Mouse (Mus musculus) heart, postnatal 0 days (tissue): ENCODE data around the gene Gm3486. TPM values are rescaled to one million over a fixed set of nuclear protein-coding genes. Genes with fewer than 3 reads are reported as not detected.
"Not testable (repeated sequence)": the region's sequence is repeated elsewhere in the genome, so short reads cannot be mapped to it uniquely, and the experiment has no call there.

Experiments used
- ATAC-seq: fragments of 200-750 bp; cut with Nextera tagmentation; 2 replicates; pipeline ENCODE4 v1.8.0; 2017; ENCODE audit warnings: low read depth, moderate number of reproducible peaks, moderate library complexity; ENCODE audit not compliant: insufficient read depth
- DNase-seq: peaks from one replicate; pipeline ENCODE4 v3.0.0-alpha.2; 2016; ENCODE audit warnings: low spot score
- H3K27ac ChIP-seq: fragments of 300-500 bp; sonication (generic); 2 replicates; pipeline ENCODE4 v1.5.1; 2014; ENCODE audit warnings: low read depth, mild to moderate bottlenecking
- H3K27me3 ChIP-seq: fragments of 300-500 bp; sonication (generic); 2 replicates; pipeline ENCODE4 v1.6.1; 2014; ENCODE audit warnings: low read length, mixed read lengths; ENCODE audit not compliant: control insufficient read depth, insufficient read depth
- H3K36me3 ChIP-seq: fragments of 300-500 bp; sonication (generic); replicated peaks from 2 replicates; pipeline ENCODE4 v1.6.1; 2014; ENCODE audit warnings: low read length, mixed read lengths; ENCODE audit not compliant: control insufficient read depth, insufficient read depth
- H3K4me1 ChIP-seq: fragments of 300-500 bp; sonication (generic); 2 replicates; pipeline ENCODE4 v1.6.1; 2014; ENCODE audit warnings: antibody characterized with exemption; ENCODE audit not compliant: control insufficient read depth, insufficient read depth
- H3K4me2 ChIP-seq: fragments of 300-500 bp; sonication (generic); 2 replicates; pipeline ENCODE4 v1.6.1; 2014; ENCODE audit warnings: low read depth, mild to moderate bottlenecking, low read length, moderate library complexity
- H3K4me3 ChIP-seq: fragments of 300-500 bp; sonication (generic); 2 replicates; pipeline ENCODE4 v1.5.1; 2014; ENCODE audit warnings: low read depth, low read length
- H3K9ac ChIP-seq: fragments of 300-500 bp; sonication (generic); replicated peaks from 2 replicates; pipeline ENCODE4 v1.6.1; 2014; ENCODE audit warnings: low read depth, low read length, mixed read lengths
- H3K9me3 ChIP-seq: fragments of 300-500 bp; sonication (generic); replicated peaks from 2 replicates; pipeline ENCODE4 v1.6.1; 2016; ENCODE audit warnings: low read length; ENCODE audit not compliant: control insufficient read depth
- WGBS: fragments of 180-500 bp; shearing (Covaris S2); extraction: QIAGEN DNeasy Blood & Tissue Kit; methylation state at CpG from one replicate; pipeline ENCODE4 v1.1.7; 2014; 5-methylcytosine and 5-hydroxymethylcytosine counted together
- polyA plus RNA-seq: library from polyadenylated mRNA; unstranded; fragments of >200 nt; fragmentation: Nextera tagmentation; extraction: Ambion mirVana; gene quantifications from 2 replicates; pipeline ENCODE4 v1.2.1, GENCODE M21; 2015
- total RNA-seq: library from RNA; depleted of rRNA; stranded (reverse); fragments of >200 nt; gene quantifications from 2 replicates; pipeline ENCODE4 v1.2.3, GENCODE M21; 2014; ENCODE audit warnings: low replicate concordance; rRNA removed

Gene Gm3486
- total RNA-seq (not detected in 2 replicates), polyA plus RNA-seq (not detected in 2 replicates)

- not testable (repeated sequence) for DNase-seq, H3K27ac ChIP-seq, H3K36me3 ChIP-seq, ATAC-seq, H3K9me3 ChIP-seq, H3K27me3 ChIP-seq, H3K4me2 ChIP-seq, H3K9ac ChIP-seq, H3K4me1 ChIP-seq, H3K4me3 ChIP-seq
Measured at GRCm38 (mm10) chr14:41489385-41489784, at the start of gene Gm3486. Gm3486 (minus strand) TSS chr14:41489485.

- H3K9me3 ChIP-seq, H3K4me1 ChIP-seq: not testable (repeated sequence)
Measured at GRCm38 (mm10) chr14:41524695-41525094, 35.4 kb upstream of the Gm3486 start.

GRCm38 (mm10) chr14:41520683-41521082 is 31.4 kb upstream of the Gm3486 start:
- not testable (repeated sequence) for H3K4me2 ChIP-seq, H3K9me3 ChIP-seq, H3K4me1 ChIP-seq, DNase-seq, H3K27me3 ChIP-seq, ATAC-seq, H3K4me3 ChIP-seq, H3K9ac ChIP-seq, H3K27ac ChIP-seq, H3K36me3 ChIP-seq
- 61% methylated on average over 5 of the region's 5 CpGs for WGBS

More at GRCm38 (mm10) chr14:41524695-41525094, 35.4 kb upstream of the Gm3486 start:
- 62% methylated on average over 1 of the region's 1 CpGs for WGBS
- H3K4me3 ChIP-seq, H3K9ac ChIP-seq, DNase-seq, H3K4me2 ChIP-seq, H3K27ac ChIP-seq, ATAC-seq, H3K36me3 ChIP-seq, H3K27me3 ChIP-seq: not testable (repeated sequence)

- ATAC-seq, H3K4me2 ChIP-seq, H3K9ac ChIP-seq, H3K4me3 ChIP-seq, H3K27ac ChIP-seq, DNase-seq, H3K36me3 ChIP-seq, H3K27me3 ChIP-seq, H3K9me3 ChIP-seq, H3K4me1 ChIP-seq: not testable (repeated sequence)
- no CpG with 5 or more reads among the region's 2 CpGs for WGBS
Measured at GRCm38 (mm10) chr14:41453418-41453817, 35.9 kb downstream of the Gm3486 start, which contains the start of gene Gm7954. Gm7954 (minus strand) TSS chr14:41453518.

Other genes with a start within 250 kb of the Gm3486 start
- gene Gm2832, start 210.7 kb downstream of the Gm3486 start, total RNA-seq = not detected in 2 replicates
- gene Gm2832, start 210.7 kb downstream of the Gm3486 start, polyA plus RNA-seq = not detected in 2 replicates
- not detected in 2 replicates for gene Gm5798, start 140.9 kb downstream of the Gm3486 start, total RNA-seq
- not detected in 2 replicates for gene Gm5798, start 140.9 kb downstream of the Gm3486 start, polyA plus RNA-seq
- gene Gm7945, start 103.1 kb downstream of the Gm3486 start, total RNA-seq = not detected in 2 replicates
- gene Gm7945, start 103.1 kb downstream of the Gm3486 start, polyA plus RNA-seq = not detected in 2 replicates
- gene Gm6482, start 81.2 kb downstream of the Gm3486 start, total RNA-seq = not detected in 2 replicates
- gene Gm6482, start 81.2 kb downstream of the Gm3486 start, polyA plus RNA-seq = not detected in 2 replicates
- gene Gm7954, start 36.0 kb downstream of the Gm3486 start, total RNA-seq = not detected in 2 replicates
- gene Gm7954, start 36.0 kb downstream of the Gm3486 start, polyA plus RNA-seq = not detected in 2 replicates
- gene Gm7970, start 66.1 kb upstream of the Gm3486 start, total RNA-seq = not detected in 2 replicates
- gene Gm7970, start 66.1 kb upstream of the Gm3486 start, polyA plus RNA-seq = not detected in 2 replicates
- not detected in 2 replicates for gene 1700049E17Rik2, start 83.7 kb upstream of the Gm3486 start, total RNA-seq
- not detected in 2 replicates for gene 1700049E17Rik2, start 83.7 kb upstream of the Gm3486 start, polyA plus RNA-seq
- not detected in 2 replicates for gene Gm3072, start 135.1 kb upstream of the Gm3486 start, total RNA-seq
- not detected in 2 replicates for gene Gm3072, start 135.1 kb upstream of the Gm3486 start, polyA plus RNA-seq
- gene Gm3676, start 157.0 kb upstream of the Gm3486 start, total RNA-seq = not detected in 2 replicates
- gene Gm3676, start 157.0 kb upstream of the Gm3486 start, polyA plus RNA-seq = not detected in 2 replicates
- not detected in 2 replicates for gene Gm8068, start 212.4 kb upstream of the Gm3486 start, total RNA-seq
- gene Gm8068, start 212.4 kb upstream of the Gm3486 start, polyA plus RNA-seq = not detected in 2 replicates